Mouse (Mus musculus): ENCODE measurements around the gene Prr3. TPM values are rescaled to one million over a fixed set of nuclear protein-coding genes. Genes with fewer than 3 reads are reported as not detected.
"Not testable (repeated sequence)": the region's sequence is repeated elsewhere in the genome, so short reads cannot be mapped to it uniquely, and the experiment has no call there.

Gene Prr3
- polyA plus RNA-seq, 1 experiment from 2014 or later, result 78.2 TPM

DNA sequence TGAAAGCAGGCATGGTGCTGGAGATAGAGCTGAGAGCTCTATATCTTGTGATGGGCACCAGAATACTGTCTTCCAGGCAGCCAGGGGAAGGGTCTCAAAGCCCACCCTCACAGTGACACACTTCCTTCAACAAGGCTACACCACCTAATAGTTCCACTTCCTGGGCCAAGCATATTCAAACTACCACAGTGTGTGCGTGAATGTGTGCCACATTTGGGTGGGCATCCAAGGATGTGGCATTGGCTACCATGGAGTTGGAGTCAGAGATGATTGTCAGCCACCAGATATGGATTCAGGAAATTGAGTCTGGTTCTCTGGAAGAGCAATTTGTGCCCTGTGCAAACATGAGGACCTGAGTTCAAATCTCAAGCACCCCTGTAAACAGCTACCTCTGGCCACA is 41.3 kb upstream of the Prr3 start:
- H3K4me2 ChIP-seq (ENCODE audit: low read depth, low read length), result no peak overlapping the region
- 100% methylated on average over 1 of the region's 1 CpGs for WGBS

DNA sequence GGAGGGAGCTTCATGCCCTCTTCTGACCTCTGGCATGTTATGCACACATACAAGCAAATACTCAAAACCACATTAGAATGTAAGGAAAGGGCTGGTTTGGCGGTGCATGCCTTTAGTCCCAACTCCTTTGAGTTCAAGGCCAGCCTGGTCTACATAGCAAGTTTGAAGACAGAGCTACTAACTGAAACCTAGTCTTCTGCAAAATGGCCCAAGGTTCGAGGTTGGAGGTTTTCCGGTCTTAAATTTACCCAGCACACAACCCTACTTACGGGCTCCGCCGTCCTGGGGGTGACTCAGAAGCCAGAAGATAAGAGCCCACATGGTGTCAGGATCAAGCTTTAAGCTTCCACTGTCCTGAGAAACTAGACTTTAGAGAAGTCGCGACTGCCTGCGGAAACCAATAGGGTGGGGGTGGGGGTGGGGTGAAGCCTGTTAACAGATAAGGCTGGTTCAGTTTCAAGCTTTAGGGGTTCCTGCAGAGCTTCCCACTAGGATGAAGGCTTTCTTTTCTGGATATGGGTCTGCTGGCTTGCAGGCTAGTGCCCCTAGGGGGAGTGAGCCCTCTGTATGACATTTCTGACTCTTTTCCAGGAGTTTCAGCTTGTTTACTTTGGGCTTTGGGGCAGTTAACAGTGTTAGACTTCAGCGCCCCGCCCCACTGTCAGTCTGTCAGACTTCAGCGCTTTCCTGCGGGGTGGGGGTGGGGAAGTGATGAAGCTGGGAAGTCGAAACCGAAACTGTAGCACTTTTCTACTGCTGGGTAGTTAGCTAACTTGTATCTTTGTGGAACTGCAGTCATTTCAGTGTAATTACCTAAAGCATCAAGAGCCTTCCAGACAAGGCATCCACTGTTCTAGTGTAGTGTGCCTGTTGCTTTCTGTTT is 40.4 kb upstream of the Prr3 start, which contains the start of gene H2-T24:
Gene H2-T24 (minus strand): TSS at position 370 of the 883 bp plus-strand sequence.
- ATAC-seq (ENCODE audit: low read depth), result no peak
- Histone ChIP-seq H3K4me3 (ENCODE audit: low read depth, low read length) (no peak within 1 kb of the TSS), H3K4me1 (ENCODE audit: control insufficient read depth, insufficient read depth, low read length) (no peaks in the 10 kb centered on the region), H3K9ac (replicated peaks; ENCODE audit: low read depth, low read length) (no peak within 1 kb of the TSS), H3K36me3 (ENCODE audit: control insufficient read depth, insufficient read depth, low read length) (no peaks in the 10 kb centered on the region), H3K27ac (ENCODE audit: low read depth, low read length) (no peak within 1 kb of the TSS), H3K4me2 (ENCODE audit: low read depth, low read length) (no peak within 1 kb of the TSS), H3K9me3 (ENCODE audit: control insufficient read depth, low read length) (no peaks in the 10 kb centered on the region), H3K27me3 (ENCODE audit: control insufficient read depth, insufficient read depth, low read length) (no peaks in the 10 kb centered on the region)
- 52% methylated on average over 15 of the region's 15 CpGs for WGBS

More for the DNA sequence above, 41.3 kb upstream of the Prr3 start:
- no peaks in the 10 kb centered on the region for H3K9me3 ChIP-seq (ENCODE audit: control insufficient read depth, low read length)
- no peaks in the 10 kb centered on the region for H3K4me1 ChIP-seq (ENCODE audit: control insufficient read depth, insufficient read depth, low read length)
- H3K27ac ChIP-seq (ENCODE audit: low read depth, low read length), result no peak overlapping the region
- H3K9ac ChIP-seq (replicated peaks; ENCODE audit: low read depth, low read length), result no peak overlapping the region
- H3K36me3 ChIP-seq (ENCODE audit: control insufficient read depth, insufficient read depth, low read length), result no peaks in the 10 kb centered on the region
- no peak overlapping the region for H3K4me3 ChIP-seq (ENCODE audit: low read depth, low read length)
- ATAC-seq (ENCODE audit: low read depth), result no peak
- H3K27me3 ChIP-seq (ENCODE audit: control insufficient read depth, insufficient read depth, low read length), result no peaks in the 10 kb centered on the region

DNA sequence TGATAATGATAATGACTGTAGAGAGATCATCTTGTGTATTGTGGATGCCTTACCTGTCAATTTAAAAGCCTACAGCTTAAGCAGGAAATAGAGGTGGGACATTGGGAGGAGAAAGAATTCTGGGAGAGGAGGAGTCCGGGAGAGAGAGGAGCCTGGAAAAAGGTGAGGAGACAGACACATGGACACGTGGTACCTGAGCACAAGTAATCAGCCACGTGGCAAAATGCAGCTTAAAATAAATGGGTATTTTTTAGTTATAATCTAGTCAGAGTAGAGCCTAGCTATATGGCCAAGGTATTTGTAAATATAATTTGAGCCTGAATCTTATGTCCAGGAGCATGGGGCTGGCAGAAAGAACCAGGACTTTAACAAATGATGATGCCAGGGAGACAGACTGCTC is 39.5 kb upstream of the Prr3 start:
- H3K9ac ChIP-seq (replicated peaks; ENCODE audit: low read depth, low read length), result no peak overlapping the region
- H3K4me1 ChIP-seq (ENCODE audit: control insufficient read depth, insufficient read depth, low read length), result no peaks in the 10 kb centered on the region
- 85% methylated on average over 3 of the region's 3 CpGs for WGBS
- no peaks in the 10 kb centered on the region for H3K27me3 ChIP-seq (ENCODE audit: control insufficient read depth, insufficient read depth, low read length)
- H3K9me3 ChIP-seq (ENCODE audit: control insufficient read depth, low read length), result no peaks in the 10 kb centered on the region
- ATAC-seq (ENCODE audit: low read depth), result no peak
- no peak overlapping the region for H3K27ac ChIP-seq (ENCODE audit: low read depth, low read length)
- peaks cover 4% of the 10 kb centered on the region; the same call in 1 of the 2 replicates for H3K36me3 ChIP-seq (ENCODE audit: control insufficient read depth, insufficient read depth, low read length)
- no peak overlapping the region for H3K4me3 ChIP-seq (ENCODE audit: low read depth, low read length)
- no peak overlapping the region for H3K4me2 ChIP-seq (ENCODE audit: low read depth, low read length)

DNA sequence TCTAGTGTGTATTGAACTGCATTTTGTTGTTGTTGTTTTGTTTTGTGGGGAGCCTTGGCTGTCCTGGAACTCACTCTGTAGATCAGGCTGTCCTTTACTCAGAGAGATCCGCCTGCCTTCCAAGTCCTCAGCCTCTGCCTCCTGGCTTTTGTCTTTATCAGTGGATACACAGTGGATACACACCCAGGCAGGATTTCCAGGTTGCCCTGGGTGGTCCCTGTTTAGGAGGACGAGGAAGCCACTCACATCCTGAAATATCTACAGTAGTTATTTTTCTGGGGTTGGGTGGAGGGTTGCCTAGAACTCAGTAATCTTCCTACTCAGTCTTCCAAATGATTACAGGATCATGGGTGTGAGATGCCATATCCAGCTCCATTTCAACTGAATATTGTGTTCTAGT is 38.9 kb upstream of the Prr3 start:
- no peak overlapping the region for H3K27ac ChIP-seq (ENCODE audit: low read depth, low read length)
- H3K27me3 ChIP-seq (ENCODE audit: control insufficient read depth, insufficient read depth, low read length), result no peaks in the 10 kb centered on the region
- no peaks in the 10 kb centered on the region for H3K9me3 ChIP-seq (ENCODE audit: control insufficient read depth, low read length)
- no peak overlapping the region for H3K9ac ChIP-seq (replicated peaks; ENCODE audit: low read depth, low read length)
- H3K4me1 ChIP-seq (ENCODE audit: control insufficient read depth, insufficient read depth, low read length), result no peaks in the 10 kb centered on the region
- H3K36me3 ChIP-seq (ENCODE audit: control insufficient read depth, insufficient read depth, low read length), result peaks cover 4% of the 10 kb centered on the region; the same call in 1 of the 2 replicates
- no peak for ATAC-seq (ENCODE audit: low read depth)
- no peak overlapping the region for H3K4me2 ChIP-seq (ENCODE audit: low read depth, low read length)
- whole genome bisulfite sequencing, result 74% methylated on average over 2 of the region's 2 CpGs
- H3K4me3 ChIP-seq (ENCODE audit: low read depth, low read length), result no peak overlapping the region

DNA sequence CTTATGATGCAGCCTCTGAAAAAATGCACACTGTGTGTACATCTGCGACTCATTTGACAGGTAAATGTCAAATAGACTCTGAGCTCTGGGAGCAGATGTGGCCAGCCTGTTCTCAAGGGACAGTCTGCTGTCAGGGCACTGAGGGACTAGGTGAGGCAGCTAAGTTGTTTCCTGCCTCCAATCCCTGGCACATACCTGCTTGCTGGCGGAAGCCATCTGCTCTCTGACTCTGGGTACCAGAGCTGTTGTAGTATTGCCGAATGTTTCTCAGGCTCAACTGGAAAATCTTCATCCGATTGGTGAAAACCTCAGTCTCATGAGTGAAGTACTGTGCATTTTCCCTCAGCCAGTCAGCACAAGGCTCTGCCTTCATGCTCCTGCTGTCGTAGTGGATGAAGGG is 37.0 kb upstream of the Prr3 start:
- H3K4me2 ChIP-seq (ENCODE audit: low read depth, low read length), result no peak overlapping the region
- ATAC-seq (ENCODE audit: low read depth), result no peak
- H3K27me3 ChIP-seq (ENCODE audit: control insufficient read depth, insufficient read depth, low read length), result no peaks in the 10 kb centered on the region
- peaks cover 4% of the 10 kb centered on the region; the same call in 1 of the 2 replicates for H3K36me3 ChIP-seq (ENCODE audit: control insufficient read depth, insufficient read depth, low read length)
- no peaks in the 10 kb centered on the region for H3K4me1 ChIP-seq (ENCODE audit: control insufficient read depth, insufficient read depth, low read length)
- H3K9ac ChIP-seq (replicated peaks; ENCODE audit: low read depth, low read length), result no peak overlapping the region
- H3K4me3 ChIP-seq (ENCODE audit: low read depth, low read length), result no peak overlapping the region
- 96% methylated on average over 5 of the region's 5 CpGs for WGBS
- no peak overlapping the region for H3K27ac ChIP-seq (ENCODE audit: low read depth, low read length)
- no peaks in the 10 kb centered on the region for H3K9me3 ChIP-seq (ENCODE audit: control insufficient read depth, low read length)

DNA sequence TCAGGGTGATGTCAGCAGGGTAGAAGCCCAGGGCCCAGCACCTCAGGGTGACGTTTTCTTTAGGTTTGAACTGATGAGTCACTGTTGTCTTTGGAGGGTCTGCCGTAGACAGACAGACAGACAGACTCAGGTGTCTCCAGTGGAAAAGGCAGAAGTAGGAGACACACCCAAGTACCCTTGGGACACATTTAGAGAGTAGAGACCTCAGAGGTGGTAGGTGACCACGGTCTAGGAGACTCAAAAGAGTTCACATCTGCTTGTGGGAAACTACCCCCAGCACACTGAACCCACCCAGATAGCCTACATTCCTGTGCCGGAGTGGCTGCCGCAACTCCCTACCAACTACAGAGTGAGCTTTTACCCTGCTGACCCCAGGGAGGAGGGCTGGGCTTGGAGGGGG is 34.9 kb upstream of the Prr3 start:
- Histone ChIP-seq H3K27ac (ENCODE audit: low read depth, low read length) (no peak overlapping the region), H3K4me1 (ENCODE audit: control insufficient read depth, insufficient read depth, low read length) (no peaks in the 10 kb centered on the region), H3K9ac (replicated peaks; ENCODE audit: low read depth, low read length) (no peak overlapping the region), H3K36me3 (ENCODE audit: control insufficient read depth, insufficient read depth, low read length) (peaks cover 4% of the 10 kb centered on the region; the same call in 1 of the 2 replicates), H3K4me3 (ENCODE audit: low read depth, low read length) (no peak overlapping the region), H3K4me2 (ENCODE audit: low read depth, low read length) (no peak overlapping the region), H3K27me3 (ENCODE audit: control insufficient read depth, insufficient read depth, low read length) (no peaks in the 10 kb centered on the region), H3K9me3 (ENCODE audit: control insufficient read depth, low read length) (no peaks in the 10 kb centered on the region)
- 96% methylated on average over 5 of the region's 5 CpGs for WGBS
- no peak for ATAC-seq (ENCODE audit: low read depth)

DNA sequence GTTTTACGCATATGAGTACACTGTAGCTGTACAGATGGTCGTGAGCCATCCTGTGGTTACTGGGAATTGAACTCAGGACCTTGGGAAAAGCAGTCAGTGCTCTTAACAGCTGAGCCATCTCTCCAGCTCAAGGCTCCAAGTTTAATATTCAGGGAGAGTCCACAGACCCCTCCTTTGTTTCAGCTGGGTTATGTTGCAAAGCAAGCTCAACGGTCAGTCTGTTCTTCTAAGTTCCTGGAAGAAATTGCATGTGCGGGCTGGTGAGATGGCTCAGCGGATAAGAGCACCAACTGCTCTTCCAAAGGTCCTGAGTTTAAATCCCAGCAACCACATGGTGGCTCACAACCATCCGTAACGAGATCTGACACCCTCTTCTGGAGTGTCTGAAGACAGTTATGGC is 24.4 kb upstream of the Prr3 start:
- not testable (repeated sequence) for H3K27me3 ChIP-seq (ENCODE audit: control insufficient read depth, insufficient read depth, low read length); H3K4me2 ChIP-seq (ENCODE audit: low read depth, low read length); H3K9ac ChIP-seq (replicated peaks; ENCODE audit: low read depth, low read length); H3K4me1 ChIP-seq (ENCODE audit: control insufficient read depth, insufficient read depth, low read length); H3K36me3 ChIP-seq (ENCODE audit: control insufficient read depth, insufficient read depth, low read length); ATAC-seq (ENCODE audit: low read depth); H3K4me3 ChIP-seq (ENCODE audit: low read depth, low read length); H3K9me3 ChIP-seq (ENCODE audit: control insufficient read depth, low read length); H3K27ac ChIP-seq (ENCODE audit: low read depth, low read length)
- WGBS, result 91% methylated on average over 7 of the region's 7 CpGs

DNA sequence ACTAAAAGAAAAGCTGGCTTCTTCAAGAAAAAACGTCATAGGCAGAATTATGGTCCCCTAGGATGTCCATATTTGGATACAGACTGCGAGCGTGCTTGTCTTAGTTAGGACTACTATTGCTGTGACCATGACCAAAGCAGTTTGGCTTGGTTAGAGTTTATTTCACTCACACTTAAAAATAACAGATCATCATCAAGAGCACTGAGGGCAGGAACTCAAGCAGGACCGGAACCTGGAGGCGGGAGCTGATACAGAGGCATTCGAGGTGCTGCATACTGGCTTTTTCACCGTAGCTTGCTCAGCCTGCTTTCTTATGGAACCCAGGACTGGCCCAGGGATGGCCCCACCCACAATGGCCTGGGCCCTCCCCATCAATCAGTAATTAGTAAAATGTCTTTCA is 23.3 kb upstream of the Prr3 start:
- Histone ChIP-seq H3K4me3 (ENCODE audit: low read depth, low read length) (no peak overlapping the region), H3K36me3 (ENCODE audit: control insufficient read depth, insufficient read depth, low read length) (no peaks in the 10 kb centered on the region), H3K4me1 (ENCODE audit: control insufficient read depth, insufficient read depth, low read length) (no peaks in the 10 kb centered on the region), H3K9me3 (ENCODE audit: control insufficient read depth, low read length) (no peaks in the 10 kb centered on the region), H3K27ac (ENCODE audit: low read depth, low read length) (no peak overlapping the region), H3K4me2 (ENCODE audit: low read depth, low read length) (no peak overlapping the region), H3K9ac (replicated peaks; ENCODE audit: low read depth, low read length) (no peak overlapping the region), H3K27me3 (ENCODE audit: control insufficient read depth, insufficient read depth, low read length) (no peaks in the 10 kb centered on the region)
- no peak for ATAC-seq (ENCODE audit: low read depth)
- WGBS, result 95% methylated on average over 7 of the region's 7 CpGs

DNA sequence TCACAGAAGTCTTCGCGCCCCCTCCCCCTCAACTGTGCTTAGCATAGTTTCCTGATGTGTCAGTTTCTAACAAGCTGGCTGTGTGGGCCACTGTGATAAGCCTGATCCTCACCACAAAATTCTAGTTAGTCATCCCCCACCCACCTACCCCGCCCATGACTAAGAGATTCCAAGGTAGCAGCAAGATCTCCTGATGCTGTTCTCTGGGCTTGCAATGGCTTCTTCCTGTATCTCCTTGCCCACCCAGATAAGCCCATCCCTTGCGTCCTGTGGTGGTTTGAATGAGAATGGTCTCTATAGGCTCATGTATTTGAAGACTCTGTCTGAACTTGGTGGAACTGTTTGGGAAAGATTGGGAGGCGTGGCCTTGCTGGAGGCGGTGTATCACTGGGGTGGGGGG is 21.9 kb upstream of the Prr3 start:
- ATAC-seq (ENCODE audit: low read depth), result no peak

More for the DNA sequence above, 21.9 kb upstream of the Prr3 start:
- Histone ChIP-seq H3K4me2 (ENCODE audit: low read depth, low read length) (no peak overlapping the region), H3K27ac (ENCODE audit: low read depth, low read length) (no peak overlapping the region), H3K4me1 (ENCODE audit: control insufficient read depth, insufficient read depth, low read length) (no peaks in the 10 kb centered on the region), H3K9me3 (ENCODE audit: control insufficient read depth, low read length) (no peaks in the 10 kb centered on the region), H3K36me3 (ENCODE audit: control insufficient read depth, insufficient read depth, low read length) (no peaks in the 10 kb centered on the region), H3K4me3 (ENCODE audit: low read depth, low read length) (no peak overlapping the region), H3K27me3 (ENCODE audit: control insufficient read depth, insufficient read depth, low read length) (no peaks in the 10 kb centered on the region), H3K9ac (replicated peaks; ENCODE audit: low read depth, low read length) (no peak overlapping the region)
- WGBS, result 97% methylated on average over 6 of the region's 6 CpGs

Data from neural tube, embryonic 14.5 days (tissue).